Mouse (Mus musculus): Measurements from ENCODE around the gene Rab7b.

DNA sequence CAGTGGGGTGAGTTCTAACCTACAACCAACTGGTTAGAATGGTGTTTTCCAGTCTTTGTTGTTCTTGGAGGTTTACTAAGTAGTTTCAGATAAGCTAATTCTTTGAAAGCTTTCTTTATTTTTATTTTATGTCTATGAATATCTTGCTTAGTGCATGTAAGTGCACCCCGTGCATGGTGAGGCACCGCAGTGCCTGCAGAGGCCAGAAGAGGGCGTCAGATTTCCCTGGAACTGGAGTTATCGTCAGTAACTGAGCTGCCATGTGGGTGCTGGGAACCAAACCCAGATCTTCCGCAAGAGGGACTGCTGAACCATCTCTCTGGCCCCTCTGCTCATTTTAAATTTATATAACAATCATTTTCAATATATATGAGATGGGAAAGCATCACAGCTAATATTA is 12.9 kb downstream of the Rab7b start:
- no peak for TF ChIP-seq CTCF (IDR thresholded peaks at IDR 0.05; ENCODE audit: low read depth)
- no peak for TF ChIP-seq EP300 (IDR thresholded peaks at IDR 0.05; ENCODE audit: low read depth)

All from heart, postnatal 0 days (tissue).